Mouse (Mus musculus): Measurements from ENCODE around the gene Sardh. TPM values are rescaled to one million over a fixed set of nuclear protein-coding genes. Genes with fewer than 3 reads are reported as not detected.

The Sardh gene
- polyA plus RNA-seq, 3 experiments from 2014 or later = 6.3 to 7.3 TPM; not detected in 1

- ATAC-seq = no peak
Observed at GRCm38 (mm10) chr2:27223012-27223421, 25.1 kb downstream of the Sardh start.

- ATAC-seq = no peak
Observed at GRCm38 (mm10) chr2:27218569-27218968, 29.6 kb downstream of the Sardh start.

- no peak for ATAC-seq
Observed at GRCm38 (mm10) chr2:27218121-27218544, 30.0 kb downstream of the Sardh start.

- no peak for ATAC-seq
Observed at GRCm38 (mm10) chr2:27215537-27215936, 32.6 kb downstream of the Sardh start.

- ATAC-seq = no peak
Observed at GRCm38 (mm10) chr2:27211966-27212893, 35.9 kb downstream of the Sardh start.

GRCm38 (mm10) chr2:27210676-27211210 lies 37.4 kb downstream of the Sardh start:
- no peak for ATAC-seq

GRCm38 (mm10) chr2:27210255-27210654 lies 37.9 kb downstream of the Sardh start:
- peak; percentile 17 for ATAC-seq

GRCm38 (mm10) chr2:27209816-27210215 lies 38.3 kb downstream of the Sardh start:
- ATAC-seq = peak; percentile 93

GRCm38 (mm10) chr2:27209370-27209769 lies 38.8 kb downstream of the Sardh start:
- ATAC-seq = peak; percentile 26

GRCm38 (mm10) chr2:27207126-27207525 lies 41.0 kb downstream of the Sardh start:
- no peak for ATAC-seq

- ATAC-seq = no peak
Observed at GRCm38 (mm10) chr2:27206128-27206797, 41.9 kb downstream of the Sardh start.

GRCm38 (mm10) chr2:27205666-27206065 lies 42.5 kb downstream of the Sardh start:
- no peak for ATAC-seq

GRCm38 (mm10) chr2:27200586-27200985 lies 47.6 kb downstream of the Sardh start:
- ATAC-seq = no peak

GRCm38 (mm10) chr2:27198551-27199246 lies 49.4 kb downstream of the Sardh start:
- peak; percentile 83 for ATAC-seq

GRCm38 (mm10) chr2:27189994-27190393 lies 58.1 kb downstream of the Sardh start:
- ATAC-seq = no peak

- ATAC-seq = peak; percentile 94
Observed at GRCm38 (mm10) chr2:27187531-27187930, 60.6 kb downstream of the Sardh start.

GRCm38 (mm10) chr2:27183734-27184133 lies 64.4 kb downstream of the Sardh start:
- no peak for ATAC-seq

- ATAC-seq = no peak
Observed at GRCm38 (mm10) chr2:27181907-27182306, 66.2 kb downstream of the Sardh start.

- no peak for ATAC-seq
Observed at GRCm38 (mm10) chr2:27179101-27179500, 69.0 kb downstream of the Sardh start.

GRCm38 (mm10) chr2:27175696-27176267 lies 72.4 kb downstream of the Sardh start:
- ATAC-seq = no peak

GRCm38 (mm10) chr2:27174242-27174641 lies 73.9 kb downstream of the Sardh start:
- ATAC-seq = no peak

- ATAC-seq = no peak
Observed at GRCm38 (mm10) chr2:27166999-27167398, 81.1 kb downstream of the Sardh start.
